Mouse (Mus musculus) limb, embryonic 14.5 days (tissue): ENCODE measurements around the gene Bcar3. TPM values are rescaled to one million over a fixed set of nuclear protein-coding genes. Genes with fewer than 3 reads are reported as not detected.

Experiments used
- ATAC-seq: fragments of 200-750 bp; cut with Nextera tagmentation; 2 replicates; pipeline ENCODE4 v1.8.0; 2017; ENCODE audit warnings: low read depth, moderate number of reproducible peaks, moderate TSS enrichment; ENCODE audit not compliant: low FRiP score
- DNase-seq: peaks from one replicate; pipeline ENCODE4 v3.0.0-alpha.2; 2015; ENCODE audit warnings: low spot score
- H3K27ac ChIP-seq: fragments of 300-500 bp; sonication (generic); replicated peaks from 2 replicates; pipeline ENCODE4 v1.5.1; 2014; ENCODE audit warnings: low read depth, mild to moderate bottlenecking, low read length, moderate library complexity, mixed read lengths
- H3K27me3 ChIP-seq: fragments of 300-500 bp; sonication (generic); 2 replicates; pipeline ENCODE4 v1.6.1; 2014; ENCODE audit warnings: low read length, mixed read lengths; ENCODE audit not compliant: control insufficient read depth, insufficient read depth
- H3K36me3 ChIP-seq: fragments of 300-500 bp; sonication (generic); 2 replicates; pipeline ENCODE4 v1.6.1; 2014; ENCODE audit warnings: mild to moderate bottlenecking, low read length, moderate library complexity, mixed read lengths; ENCODE audit not compliant: control insufficient read depth, insufficient read depth
- H3K4me1 ChIP-seq: fragments of 300-500 bp; sonication (generic); 2 replicates; pipeline ENCODE4 v1.6.1; 2014; ENCODE audit warnings: antibody characterized with exemption, low read length, mixed read lengths; ENCODE audit not compliant: control insufficient read depth, insufficient read depth
- H3K4me2 ChIP-seq: fragments of 300-500 bp; sonication (generic); replicated peaks from 2 replicates; pipeline ENCODE4 v1.6.1; 2014; ENCODE audit warnings: low read depth, mild to moderate bottlenecking, low read length, moderate library complexity; ENCODE audit not compliant: severe bottlenecking
- H3K4me3 ChIP-seq: fragments of 300-500 bp; sonication (generic); replicated peaks from 2 replicates; pipeline ENCODE4 v1.5.1; 2014; ENCODE audit warnings: low read length
- H3K9ac ChIP-seq: fragments of 300-500 bp; sonication (generic); 2 replicates; pipeline ENCODE4 v1.6.1; 2014; ENCODE audit warnings: mild to moderate bottlenecking, low read depth, low read length, moderate library complexity; ENCODE audit not compliant: severe bottlenecking
- H3K9me3 ChIP-seq: fragments of 300-500 bp; sonication (generic); 2 replicates; pipeline ENCODE4 v1.6.1; 2016; ENCODE audit warnings: low read length; ENCODE audit not compliant: control insufficient read depth
- POLR2A ChIP-seq: fragments of 200-500 bp; IDR thresholded peaks from 2 replicates; pipeline ENCODE4 v1.8.0; 2012; ENCODE audit warnings: inconsistent platforms, mild to moderate bottlenecking, moderate library complexity, borderline replicate concordance; ENCODE audit not compliant: insufficient read depth, insufficient read length; ENCODE audit errors: extremely low read depth
- WGBS: fragments of 180-500 bp; shearing (Covaris S2); extraction: QIAGEN DNeasy Blood & Tissue Kit; methylation state at CpG from one replicate; pipeline ENCODE4 v1.1.7; 2014; 5-methylcytosine and 5-hydroxymethylcytosine counted together
- polyA plus RNA-seq, 2 experiments: library from polyadenylated mRNA; depleted of rRNA in 1 of 2; stranded (reverse) in 1 of 2; unstranded in 1 of 2; fragments of >200 nt; fragmentation: Nextera tagmentation in 1 of 2; extraction: Ambion mirVana in 1 of 2; gene quantifications; 2 replicates each; pipeline versions ENCODE4 v1.2.1 to v1.2.3; 2012 to 2014

The Bcar3 gene
- polyA plus RNA-seq, 2 experiments, result 7.8 to 7.9 TPM

DNA sequence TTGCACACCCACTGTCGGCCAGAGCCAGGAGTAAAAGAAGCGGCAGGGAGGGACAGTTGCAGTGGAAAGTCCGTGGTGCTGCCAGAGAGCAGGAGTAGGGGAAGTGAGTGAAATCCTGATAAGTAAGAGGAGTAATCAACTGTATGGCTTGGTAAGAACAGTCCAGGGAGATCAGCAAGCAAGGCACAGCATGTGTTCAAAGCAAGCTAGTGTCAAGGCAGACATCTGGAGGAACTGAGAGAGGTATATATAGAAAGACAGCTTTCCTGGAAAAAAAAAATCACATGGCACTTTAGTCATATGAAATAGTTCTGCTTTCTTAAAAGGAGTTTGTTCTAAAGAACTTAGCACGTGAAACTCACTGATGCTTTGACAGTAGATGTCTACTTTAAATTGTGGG is 78.7 kb downstream of the Bcar3 start:
- H3K4me3 ChIP-seq, result no peak overlapping the region
- H3K36me3 ChIP-seq, result no peaks in the 10 kb centered on the region
- no peak overlapping the region for H3K9ac ChIP-seq
- no peak overlapping the region for H3K27ac ChIP-seq
- no peak for ATAC-seq
- WGBS, result 70% methylated on average over 4 of the region's 4 CpGs
- peaks cover 19% of the 10 kb centered on the region for H3K4me1 ChIP-seq
- DNase-seq, result no peak
- no peak overlapping the region for H3K4me2 ChIP-seq
- H3K27me3 ChIP-seq, result no peaks in the 10 kb centered on the region
- no peaks in the 10 kb centered on the region for H3K9me3 ChIP-seq
- TF ChIP-seq POLR2A, result no peak

- ATAC-seq, result no peak
- no peak for TF ChIP-seq POLR2A
- Histone ChIP-seq H3K4me2 (peak overlapping the region; percentile 25; the same call in 1 of the 2 replicates), H3K9me3 (no peaks in the 10 kb centered on the region), H3K4me3 (no peak overlapping the region), H3K36me3 (no peaks in the 10 kb centered on the region), H3K27ac (no peak overlapping the region), H3K27me3 (no peaks in the 10 kb centered on the region), H3K9ac (no peak overlapping the region), H3K4me1 (peaks cover 23% of the 10 kb centered on the region)
- DNase-seq, result no peak
Measured at GRCm38 (mm10) chr3:122376011-122376410, 82.1 kb downstream of the Bcar3 start.

DNA sequence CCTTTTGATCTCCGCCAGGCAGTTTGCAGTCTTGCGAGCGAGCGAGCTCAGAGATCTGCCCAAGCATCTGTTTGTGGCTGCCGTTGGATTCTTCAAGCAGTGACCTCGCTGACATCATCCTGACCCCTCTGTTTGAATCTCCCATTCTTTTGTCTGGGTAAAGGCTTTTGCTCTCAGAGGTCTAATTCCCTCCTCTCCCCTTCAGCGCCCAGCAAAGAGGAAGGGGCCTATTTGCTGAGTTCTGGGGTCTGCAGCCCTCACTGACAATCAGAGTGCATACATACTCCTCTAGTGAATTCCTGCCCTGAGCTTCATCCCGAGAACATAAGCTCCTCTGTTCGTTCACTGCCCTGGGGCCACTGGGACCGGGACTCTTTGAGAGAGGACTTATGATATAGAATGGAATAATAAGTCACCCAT is 82.5 kb downstream of the Bcar3 start:
- Histone ChIP-seq H3K4me2 (peak overlapping the region; percentile 25; the same call in 1 of the 2 replicates), H3K36me3 (no peaks in the 10 kb centered on the region), H3K9ac (no peak overlapping the region), H3K9me3 (no peaks in the 10 kb centered on the region), H3K27ac (0 out of 2 replicates have a peak overlapping the region, but pooled peaks have one; percentile 10), H3K4me1 (peaks cover 23% of the 10 kb centered on the region), H3K4me3 (no peak overlapping the region), H3K27me3 (no peaks in the 10 kb centered on the region)
- 21% methylated on average over 10 of the region's 10 CpGs for WGBS
- DNase-seq (peak; percentile 63), ATAC-seq (peak; percentile 61; the same call in 1 of the 2 replicates)
- no peak for TF ChIP-seq POLR2A

DNA sequence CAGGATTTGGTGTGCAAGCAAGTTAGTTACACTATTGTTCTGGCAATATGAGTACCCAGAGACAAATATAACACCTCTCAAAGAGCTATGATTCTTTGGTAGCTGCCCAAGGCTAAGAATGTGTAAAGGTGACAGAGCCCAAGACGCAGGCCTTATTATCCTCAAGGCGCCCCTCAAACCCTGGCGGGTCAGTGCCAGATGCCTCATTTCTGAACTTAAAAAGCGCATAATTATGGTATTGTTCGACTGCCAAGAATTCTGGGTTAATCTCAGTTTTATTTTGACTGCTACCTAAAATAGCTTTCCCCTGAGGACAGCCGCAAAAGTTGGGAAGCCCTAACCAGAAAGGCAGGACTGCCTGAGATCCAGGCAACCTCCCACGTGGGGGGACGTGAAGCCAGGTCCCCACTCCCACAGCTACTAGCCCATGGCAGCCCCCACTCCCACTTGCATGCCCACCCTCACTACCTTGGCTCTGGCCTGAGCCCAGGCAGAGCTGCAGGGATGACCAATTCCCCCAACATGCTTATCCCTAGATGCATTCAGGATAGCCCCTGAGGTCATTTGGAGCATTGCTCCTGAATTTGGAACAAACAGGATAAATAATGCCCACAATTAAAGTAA is 83.0 kb downstream of the Bcar3 start:
- Histone ChIP-seq H3K9ac (no peak overlapping the region), H3K4me1 (peaks cover 23% of the 10 kb centered on the region), H3K4me3 (no peak overlapping the region), H3K4me2 (peak overlapping the region; percentile 25; the same call in 1 of the 2 replicates), H3K27ac (0 out of 2 replicates have a peak overlapping the region, but pooled peaks have one; percentile 10), H3K36me3 (no peaks in the 10 kb centered on the region), H3K9me3 (no peaks in the 10 kb centered on the region), H3K27me3 (no peaks in the 10 kb centered on the region)
- peak; percentile 66 for ATAC-seq
- 25% methylated on average over 8 of the region's 8 CpGs for WGBS
- no peak for TF ChIP-seq POLR2A
- peak; percentile 69 for DNase-seq

- Histone ChIP-seq H3K4me2 (no peak overlapping the region), H3K27me3 (no peaks in the 10 kb centered on the region), H3K9me3 (no peaks in the 10 kb centered on the region), H3K9ac (no peak overlapping the region), H3K4me1 (peaks cover 23% of the 10 kb centered on the region), H3K4me3 (no peak overlapping the region), H3K36me3 (no peaks in the 10 kb centered on the region), H3K27ac (no peak overlapping the region)
- DNase-seq (no peak), ATAC-seq (no peak)
- 65% methylated on average over 6 of the region's 6 CpGs for WGBS
- no peak for TF ChIP-seq POLR2A
Measured at GRCm38 (mm10) chr3:122378634-122379033, 84.7 kb downstream of the Bcar3 start.
